Mouse (Mus musculus): Measurements from ENCODE around the gene Btbd1.

DNA sequence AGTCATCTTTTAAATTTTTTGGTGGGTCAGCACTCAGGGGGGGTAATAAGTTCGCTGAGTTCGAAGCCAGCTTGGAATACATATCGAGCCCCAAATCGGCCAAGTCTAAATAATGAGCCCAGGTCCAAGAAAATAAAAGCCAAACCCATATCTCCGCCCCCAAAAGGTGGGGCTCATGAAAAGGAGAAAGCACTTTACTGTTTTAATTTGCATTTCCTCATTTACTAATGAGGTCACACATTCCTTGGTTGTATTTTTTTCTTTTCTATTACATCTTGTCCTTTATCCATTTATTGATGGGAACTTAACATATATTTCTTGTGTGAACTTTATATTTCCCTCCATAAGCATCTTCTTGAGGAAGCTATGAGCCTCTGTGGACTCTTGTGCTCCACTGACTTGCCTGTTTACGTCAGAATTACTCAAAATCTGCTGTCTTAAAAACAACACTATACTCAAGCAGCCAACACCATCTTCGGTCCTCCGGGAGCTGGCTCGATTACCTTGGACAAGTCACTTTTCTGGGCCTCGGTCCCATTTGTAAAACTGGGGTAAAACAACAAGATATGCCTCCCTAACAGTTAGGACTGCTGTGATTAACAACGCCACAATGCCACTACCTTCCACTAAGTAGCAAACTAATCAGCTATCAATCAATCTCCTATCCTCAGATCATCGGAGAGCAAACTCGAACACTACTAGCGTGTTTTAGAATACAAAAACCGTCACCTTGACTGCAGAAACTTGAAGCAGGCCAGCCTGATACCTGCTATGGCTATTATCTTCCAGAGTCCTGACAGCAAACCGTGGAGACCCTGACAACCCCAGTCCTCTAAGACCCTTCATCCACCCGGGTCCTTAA is 1.2 kb downstream of the Btbd1 start:
- TF ChIP-seq POLR2A (IDR thresholded peaks at IDR 0.05; ENCODE audit: control insufficient read depth, extremely low read depth, insufficient read depth, low read length, poor library complexity) (no peak), CTCF (IDR thresholded peaks at IDR 0.05; ENCODE audit: borderline replicate concordance, control insufficient read depth, extremely low read depth, insufficient read depth, low read length, poor library complexity) (no peak)
